18 mouse cellular contexts compared by ENCODE assay signal in the genomic region with DNA sequence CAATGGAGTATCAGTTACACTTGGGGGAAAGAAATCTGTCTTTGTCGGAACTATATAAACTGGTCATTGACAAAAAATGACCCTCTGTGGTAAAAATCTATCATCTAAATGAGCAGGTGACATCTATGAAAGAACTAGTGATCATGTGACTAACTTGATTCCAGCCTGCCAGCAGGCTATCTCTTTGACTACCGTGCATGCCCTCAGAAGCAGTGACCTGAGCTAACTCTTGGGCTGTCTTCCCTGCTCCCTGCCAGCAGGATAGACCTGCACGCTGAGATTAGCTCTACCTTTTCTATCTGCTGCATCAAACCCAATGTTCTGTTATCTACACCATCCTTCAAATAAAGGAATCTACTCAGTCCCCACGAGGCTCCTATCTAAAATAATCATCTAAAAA.
"Had no signal": no experiment of that assay in that cellular context is flagged by ENCODE, and none has a peak within 500 bp of the region (broad histone marks: within the 10 kb centered on the region; RNA-seq: fewer than 3 reads in every experiment).

No protein-coding gene starts in this region.

- ATAC-seq: midbrain, embryonic 13.5 days; midbrain, embryonic 15.5 days had no signal

- H3K36me3 ChIP-seq: liver, embryonic 15.5 days; midbrain, embryonic 13.5 days; midbrain, embryonic 15.5 days; neural tube, embryonic 13.5 days; neural tube, embryonic 15.5 days had no signal

- H3K9me3 ChIP-seq: liver, embryonic 13.5 days; liver, embryonic 15.5 days; midbrain, embryonic 13.5 days; midbrain, embryonic 15.5 days; neural tube, embryonic 13.5 days; neural tube, embryonic 15.5 days had no signal

- H3K27me3 ChIP-seq: liver, embryonic 13.5 days; liver, embryonic 15.5 days; midbrain, embryonic 13.5 days; midbrain, embryonic 15.5 days; neural tube, embryonic 13.5 days; neural tube, embryonic 15.5 days had no signal

- DNase-seq: liver, embryonic 13.5 days; lung, adult 18-20 months; lung, embryonic 14.5 days; lung, postnatal 10 days; lung, postnatal 4 days; retina, postnatal 1 day; right cerebral cortex, adult 18-20 months; right cerebral cortex, postnatal 25 days; right cerebral cortex, postnatal 4 days; spleen, adult 18-20 months; thymus, adult 18-20 months; thymus, postnatal 14 days; thymus, postnatal 36 days had no signal

- H3K4me3 ChIP-seq: liver, embryonic 13.5 days; liver, embryonic 15.5 days; midbrain, embryonic 13.5 days; midbrain, embryonic 15.5 days; neural tube, embryonic 13.5 days; neural tube, embryonic 15.5 days had no signal
